Mouse (Mus musculus) spleen, adult 18-20 months (tissue): ENCODE measurements around the gene Als2cr12.
"Not testable (repeated sequence)": the region's sequence is repeated elsewhere in the genome, so short reads cannot be mapped to it uniquely, and the experiment has no call there.

Experiments used
- DNase-seq, 2 experiments: peaks; one replicate each; pipeline ENCODE4 v3.0.0; 2022; ENCODE audit warnings: mixed read lengths in 2 of 2

Als2cr12 gene

DNA sequence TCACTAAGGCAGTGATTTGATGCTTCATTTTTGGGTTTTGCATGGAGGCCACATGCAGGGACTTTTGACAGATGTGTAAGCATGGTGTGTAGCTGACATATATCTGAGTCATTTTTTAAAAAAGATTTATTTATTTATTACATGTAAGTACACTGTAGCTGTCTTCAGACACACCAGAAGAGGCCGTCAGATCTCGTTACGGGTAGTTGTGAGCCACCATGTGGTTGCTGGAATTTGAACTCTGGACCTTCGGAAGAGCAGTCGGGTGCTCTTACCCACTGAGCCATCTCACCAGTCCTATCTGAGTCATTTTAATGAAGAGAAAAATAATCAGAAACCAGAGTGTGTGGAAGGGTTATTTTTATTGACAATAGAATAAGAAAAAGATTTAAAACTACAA, 86.2 kb downstream of the Als2cr12 start:
- not testable (repeated sequence) for DNase-seq

DNA sequence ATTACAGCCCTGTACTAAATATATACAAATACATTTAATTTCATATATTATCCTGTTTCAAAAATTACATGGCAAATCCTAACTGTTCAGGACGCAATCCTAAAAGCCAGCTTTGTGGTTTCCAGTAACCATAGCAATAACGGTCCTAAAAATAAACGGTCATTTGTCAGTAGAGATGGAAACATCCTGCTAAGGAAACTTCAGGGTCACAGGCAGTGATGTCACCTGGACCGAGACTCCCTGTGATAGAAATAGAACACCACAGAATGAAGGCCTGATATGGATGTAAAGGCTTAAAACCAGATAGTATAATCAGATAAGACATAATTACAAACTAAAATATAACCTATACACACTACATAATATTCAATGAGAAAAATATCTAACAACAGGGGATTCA, 92.1 kb downstream of the Als2cr12 start:
- no peak for DNase-seq

DNA sequence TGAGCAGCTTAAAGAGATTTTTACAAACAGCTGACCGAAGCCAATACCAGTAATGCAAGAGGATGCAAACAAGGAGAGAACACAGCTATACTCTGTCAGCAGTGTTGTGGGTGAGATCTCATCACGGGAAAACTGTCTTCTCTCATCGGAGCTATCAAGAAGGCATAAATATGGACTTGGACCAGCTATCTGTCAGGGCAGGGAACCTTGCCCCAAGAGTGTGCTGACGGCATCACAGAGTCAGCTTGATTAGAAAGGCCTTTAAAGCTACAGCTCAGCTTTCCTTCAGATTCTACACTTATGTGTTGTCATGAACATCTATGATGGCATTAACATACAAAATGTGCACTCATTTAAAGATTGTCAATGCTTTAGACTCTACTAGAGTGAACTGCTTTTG, 93.1 kb downstream of the Als2cr12 start:
- no peak for DNase-seq
